Mouse (Mus musculus) adrenal gland, adult (tissue): Measurements from ENCODE around the gene Gm21293.
"Not testable (repeated sequence)": the region's sequence is repeated elsewhere in the genome, so short reads cannot be mapped to it uniquely, and the experiment has no call there.

ENCODE experiments used
- DNase-seq, 2 experiments: peaks; one replicate each; pipeline ENCODE4 v3.0.0; 2022 to 2023; ENCODE audit warnings: low spot score in 1 of 2; ENCODE audit not compliant: inconsistent age in 2 of 2

Gm21293 gene

DNA sequence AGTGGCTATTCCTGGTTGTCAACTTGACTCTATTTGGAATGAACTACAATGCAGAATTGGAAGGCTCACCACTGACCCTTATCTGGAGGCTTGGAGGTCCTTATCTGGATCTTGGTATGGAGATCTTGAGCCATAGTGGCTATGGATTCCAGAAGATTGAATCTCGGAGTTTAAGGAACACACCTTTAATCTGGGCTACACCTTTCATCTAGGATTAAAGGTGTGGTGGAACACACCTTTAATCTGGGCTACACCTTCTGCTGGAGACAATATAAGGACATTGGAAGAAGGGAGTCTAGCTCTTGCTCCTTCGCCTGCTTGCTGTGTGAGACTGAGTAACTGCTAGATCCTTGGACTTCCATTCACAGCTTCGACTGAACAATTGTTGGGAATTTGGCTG, at the start of gene Gm21293:
Gene Gm21293, plus strand, starts transcription at position 301 of the 400 bp plus-strand sequence.
- DNase-seq = not testable (repeated sequence)

DNA sequence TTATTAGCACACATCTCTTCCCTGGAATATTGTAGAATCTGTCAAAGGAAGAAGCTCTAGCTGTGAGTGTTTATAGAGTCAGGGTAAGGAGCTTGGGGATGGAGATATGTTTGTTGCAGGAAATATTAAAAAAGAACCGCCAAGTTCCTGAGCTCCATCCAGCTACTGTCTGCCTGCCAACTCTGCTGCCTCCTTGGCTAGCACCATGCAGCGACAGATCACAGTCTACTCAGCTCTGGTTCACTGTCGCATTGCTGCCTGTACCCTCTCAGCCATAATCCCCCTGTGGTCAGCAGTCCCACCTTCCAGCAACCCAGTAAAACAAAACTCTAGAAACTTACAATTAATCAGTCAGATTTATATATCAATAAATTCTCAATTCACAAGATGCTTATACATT, 32.7 kb upstream of the Gm21293 start:
- no peak for DNase-seq

DNA sequence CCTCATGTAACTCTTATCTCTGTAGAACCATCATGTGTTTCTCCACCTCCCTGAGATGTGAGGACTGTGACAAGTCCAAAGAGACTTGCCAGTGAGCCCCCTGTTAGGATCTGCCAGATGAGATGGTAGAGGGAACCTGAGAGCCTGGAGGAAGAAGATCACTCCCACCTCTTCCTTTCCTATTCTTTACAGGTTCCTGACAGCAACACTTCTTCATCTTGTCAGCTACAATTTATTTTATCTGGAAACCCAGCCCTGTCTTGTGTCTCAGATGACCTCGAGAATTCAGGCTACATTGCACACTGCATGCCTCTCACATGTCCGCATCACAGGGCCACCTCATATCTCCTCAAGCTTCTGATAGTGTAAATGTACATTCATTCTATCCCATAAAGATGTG, 24.5 kb upstream of the Gm21293 start:
- no peak for DNase-seq

DNA sequence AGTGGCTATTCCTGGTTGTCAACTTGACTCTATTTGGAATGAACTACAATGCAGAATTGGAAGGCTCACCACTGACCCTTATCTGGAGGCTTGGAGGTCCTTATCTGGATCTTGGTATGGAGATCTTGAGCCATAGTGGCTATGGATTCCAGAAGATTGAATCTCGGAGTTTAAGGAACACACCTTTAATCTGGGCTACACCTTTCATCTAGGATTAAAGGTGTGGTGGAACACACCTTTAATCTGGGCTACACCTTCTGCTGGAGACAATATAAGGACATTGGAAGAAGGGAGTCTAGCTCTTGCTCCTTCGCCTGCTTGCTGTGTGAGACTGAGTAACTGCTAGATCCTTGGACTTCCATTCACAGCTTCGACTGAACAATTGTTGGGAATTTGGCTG, 8.4 kb downstream of the Gm21293 start, which contains the start of gene Gm6763:
Gene Gm6763, plus strand, starts transcription at position 301 of the 400 bp plus-strand sequence.
- DNase-seq = not testable (repeated sequence)

DNA sequence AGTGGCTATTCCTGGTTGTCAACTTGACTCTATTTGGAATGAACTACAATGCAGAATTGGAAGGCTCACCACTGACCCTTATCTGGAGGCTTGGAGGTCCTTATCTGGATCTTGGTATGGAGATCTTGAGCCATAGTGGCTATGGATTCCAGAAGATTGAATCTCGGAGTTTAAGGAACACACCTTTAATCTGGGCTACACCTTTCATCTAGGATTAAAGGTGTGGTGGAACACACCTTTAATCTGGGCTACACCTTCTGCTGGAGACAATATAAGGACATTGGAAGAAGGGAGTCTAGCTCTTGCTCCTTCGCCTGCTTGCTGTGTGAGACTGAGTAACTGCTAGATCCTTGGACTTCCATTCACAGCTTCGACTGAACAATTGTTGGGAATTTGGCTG, 16.9 kb downstream of the Gm21293 start, which contains the start of gene Gm8764:
Gene Gm8764, plus strand, starts transcription at position 301 of the 400 bp plus-strand sequence.
- DNase-seq = not testable (repeated sequence)

DNA sequence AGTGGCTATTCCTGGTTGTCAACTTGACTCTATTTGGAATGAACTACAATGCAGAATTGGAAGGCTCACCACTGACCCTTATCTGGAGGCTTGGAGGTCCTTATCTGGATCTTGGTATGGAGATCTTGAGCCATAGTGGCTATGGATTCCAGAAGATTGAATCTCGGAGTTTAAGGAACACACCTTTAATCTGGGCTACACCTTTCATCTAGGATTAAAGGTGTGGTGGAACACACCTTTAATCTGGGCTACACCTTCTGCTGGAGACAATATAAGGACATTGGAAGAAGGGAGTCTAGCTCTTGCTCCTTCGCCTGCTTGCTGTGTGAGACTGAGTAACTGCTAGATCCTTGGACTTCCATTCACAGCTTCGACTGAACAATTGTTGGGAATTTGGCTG, 25.4 kb downstream of the Gm21293 start, which contains the start of gene Gm21304:
Gene Gm21304, plus strand, starts transcription at position 301 of the 400 bp plus-strand sequence.
- DNase-seq = not testable (repeated sequence)

DNA sequence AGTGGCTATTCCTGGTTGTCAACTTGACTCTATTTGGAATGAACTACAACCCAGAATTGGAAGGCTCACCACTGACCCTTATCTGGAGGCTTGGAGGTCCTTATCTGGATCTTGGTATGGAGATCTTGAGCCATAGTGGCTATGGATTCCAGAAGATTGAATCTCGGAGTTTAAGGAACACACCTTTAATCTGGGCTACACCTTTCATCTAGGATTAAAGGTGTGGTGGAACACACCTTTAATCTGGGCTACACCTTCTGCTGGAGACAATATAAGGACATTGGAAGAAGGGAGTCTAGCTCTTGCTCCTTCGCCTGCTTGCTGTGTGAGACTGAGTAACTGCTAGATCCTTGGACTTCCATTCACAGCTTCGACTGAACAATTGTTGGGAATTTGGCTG, 33.9 kb downstream of the Gm21293 start, which contains the start of gene Gm21312:
Gene Gm21312, plus strand, starts transcription at position 301 of the 400 bp plus-strand sequence.
- not testable (repeated sequence) for DNase-seq

DNA sequence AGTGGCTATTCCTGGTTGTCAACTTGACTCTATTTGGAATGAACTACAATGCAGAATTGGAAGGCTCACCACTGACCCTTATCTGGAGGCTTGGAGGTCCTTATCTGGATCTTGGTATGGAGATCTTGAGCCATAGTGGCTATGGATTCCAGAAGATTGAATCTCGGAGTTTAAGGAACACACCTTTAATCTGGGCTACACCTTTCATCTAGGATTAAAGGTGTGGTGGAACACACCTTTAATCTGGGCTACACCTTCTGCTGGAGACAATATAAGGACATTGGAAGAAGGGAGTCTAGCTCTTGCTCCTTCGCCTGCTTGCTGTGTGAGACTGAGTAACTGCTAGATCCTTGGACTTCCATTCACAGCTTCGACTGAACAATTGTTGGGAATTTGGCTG, 42.4 kb downstream of the Gm21293 start, which contains the start of gene Gm20765:
Gene Gm20765, plus strand, starts transcription at position 301 of the 400 bp plus-strand sequence.
- not testable (repeated sequence) for DNase-seq

DNA sequence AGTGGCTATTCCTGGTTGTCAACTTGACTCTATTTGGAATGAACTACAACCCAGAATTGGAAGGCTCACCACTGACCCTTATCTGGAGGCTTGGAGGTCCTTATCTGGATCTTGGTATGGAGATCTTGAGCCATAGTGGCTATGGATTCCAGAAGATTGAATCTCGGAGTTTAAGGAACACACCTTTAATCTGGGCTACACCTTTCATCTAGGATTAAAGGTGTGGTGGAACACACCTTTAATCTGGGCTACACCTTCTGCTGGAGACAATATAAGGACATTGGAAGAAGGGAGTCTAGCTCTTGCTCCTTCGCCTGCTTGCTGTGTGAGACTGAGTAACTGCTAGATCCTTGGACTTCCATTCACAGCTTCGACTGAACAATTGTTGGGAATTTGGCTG, 51.0 kb downstream of the Gm21293 start, which contains the start of gene Gm4340:
Gene Gm4340, plus strand, starts transcription at position 301 of the 400 bp plus-strand sequence.
- not testable (repeated sequence) for DNase-seq
